Mouse (Mus musculus) spleen, adult 2 months (tissue): ENCODE data around the gene Mmp15.

Experiments
- CTCF ChIP-seq: fragments of 200-500 bp; IDR thresholded peaks from 2 replicates; pipeline ENCODE4 v1.5.1; 2011; ENCODE audit warnings: mild to moderate bottlenecking, inconsistent platforms; ENCODE audit not compliant: insufficient read depth, insufficient read length, insufficient replicate concordance; ENCODE audit errors: extremely low read depth
- POLR2A ChIP-seq: fragments of 200-500 bp; IDR thresholded peaks from 2 replicates; pipeline ENCODE4 v1.6.1; 2011; ENCODE audit warnings: low read depth, low read length, inconsistent platforms

DNA sequence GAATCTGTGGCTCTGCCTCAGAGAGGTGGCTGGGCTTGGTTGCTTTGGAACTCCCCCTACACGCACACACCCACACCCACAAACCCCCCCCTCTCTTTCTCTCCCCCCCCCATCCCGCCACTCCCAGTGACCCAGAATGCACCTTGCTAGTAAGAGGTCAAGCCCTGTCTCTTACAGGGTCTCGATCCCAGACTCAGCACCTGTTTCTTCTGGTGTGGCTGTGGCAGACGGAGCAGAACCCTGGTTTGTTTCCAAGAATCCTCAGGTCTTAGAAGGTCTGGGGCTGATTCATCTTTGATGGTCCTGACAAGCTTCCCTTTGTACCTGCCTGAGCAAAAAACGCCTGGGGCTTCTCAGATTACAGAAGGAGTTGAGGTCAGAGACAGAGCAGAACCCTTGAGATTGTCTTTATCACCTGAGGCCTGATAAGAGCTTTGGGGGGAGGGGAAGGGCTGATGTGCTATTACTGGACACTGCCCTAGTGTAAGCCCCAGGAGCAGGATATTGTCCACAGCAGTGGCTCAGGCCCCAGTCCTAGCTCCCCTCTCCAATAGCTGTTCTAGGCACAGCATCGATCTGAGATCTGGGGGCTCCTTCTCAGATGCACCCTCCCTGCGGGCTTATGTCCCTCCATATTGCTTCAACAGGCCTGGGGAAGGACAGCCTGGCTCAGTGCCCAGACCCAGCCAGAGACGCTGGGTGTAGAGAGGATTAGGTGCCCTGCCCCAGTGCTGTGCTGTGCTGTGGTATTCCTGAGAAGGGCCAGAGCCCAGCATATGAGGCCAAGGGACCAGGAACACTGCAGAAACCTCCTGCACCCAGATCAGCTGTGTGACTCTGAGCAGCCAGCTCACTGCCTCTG is 6.7 kb downstream of the Mmp15 start:
- no peak for TF ChIP-seq POLR2A
- no peak for TF ChIP-seq CTCF
